Mouse (Mus musculus): ENCODE measurements at regions not wholly inside any gene's neighbourhood (a gene's known extent, or its start where the extent isn't known, plus 50 kb on each side); places are given as distances from the start of the nearest gene placed in this dataset.

GRCm38 (mm10) chr11:24242096-24242495 is 164.2 kb downstream of the Bcl11a start:
- H3K27me3 ChIP-seq (ENCODE audit: control insufficient read depth, insufficient read depth, low read length): no peaks in the 10 kb centered on the region
- no peaks in the 10 kb centered on the region for H3K36me3 ChIP-seq (replicated peaks; ENCODE audit: control insufficient read depth, insufficient read depth, low read length)
- H3K9ac ChIP-seq (replicated peaks; ENCODE audit: low read depth, low read length): no peak overlapping the region
- no peak for DNase-seq (ENCODE audit: low spot score)
- no peak overlapping the region for H3K4me2 ChIP-seq (ENCODE audit: low read depth, low read length)
- TF ChIP-seq CTCF (IDR thresholded peaks at IDR 0.05; ENCODE audit: low read depth): no peak
- no peak for TF ChIP-seq EP300 (IDR thresholded peaks at IDR 0.05; ENCODE audit: low read depth)
- peaks cover 12% of the 10 kb centered on the region for H3K4me1 ChIP-seq (ENCODE audit: control insufficient read depth, insufficient read depth)
- no peak for ATAC-seq (ENCODE audit: insufficient read depth, low read depth)
- H3K4me3 ChIP-seq (ENCODE audit: low read depth, low read length): no peak overlapping the region
- H3K9me3 ChIP-seq (replicated peaks; ENCODE audit: control insufficient read depth, low read length): no peaks in the 10 kb centered on the region
- WGBS: 80% methylated on average over 4 of the region's 4 CpGs
- no peak overlapping the region for H3K27ac ChIP-seq (ENCODE audit: low read depth)

- WGBS: 21% methylated on average over 2 of the region's 2 CpGs
- no peaks in the 10 kb centered on the region for H3K36me3 ChIP-seq (replicated peaks; ENCODE audit: control insufficient read depth, insufficient read depth, low read length)
- ATAC-seq (ENCODE audit: insufficient read depth, low read depth) (no peak), DNase-seq (ENCODE audit: low spot score) (no peak)
- peaks cover 12% of the 10 kb centered on the region for H3K4me1 ChIP-seq (ENCODE audit: control insufficient read depth, insufficient read depth)
- TF ChIP-seq CTCF (IDR thresholded peaks at IDR 0.05; ENCODE audit: low read depth) (no peak), EP300 (IDR thresholded peaks at IDR 0.05; ENCODE audit: low read depth) (no peak)
- H3K9me3 ChIP-seq (replicated peaks; ENCODE audit: control insufficient read depth, low read length): no peaks in the 10 kb centered on the region
- no peaks in the 10 kb centered on the region for H3K27me3 ChIP-seq (ENCODE audit: control insufficient read depth, insufficient read depth, low read length)
- no peak overlapping the region for H3K4me2 ChIP-seq (ENCODE audit: low read depth, low read length)
- no peak overlapping the region for H3K27ac ChIP-seq (ENCODE audit: low read depth)
- no peak overlapping the region for H3K4me3 ChIP-seq (ENCODE audit: low read depth, low read length)
- H3K9ac ChIP-seq (replicated peaks; ENCODE audit: low read depth, low read length): no peak overlapping the region
Observed at GRCm38 (mm10) chr11:24242888-24243287, 165.0 kb downstream of the Bcl11a start.

- TF ChIP-seq EP300 (IDR thresholded peaks at IDR 0.05; ENCODE audit: low read depth) (no peak), CTCF (IDR thresholded peaks at IDR 0.05; ENCODE audit: low read depth) (no peak)
- Histone ChIP-seq H3K4me3 (ENCODE audit: low read depth, low read length) (no peak overlapping the region), H3K4me1 (ENCODE audit: control insufficient read depth, insufficient read depth) (peaks cover 7% of the 10 kb centered on the region), H3K9ac (replicated peaks; ENCODE audit: low read depth, low read length) (no peak overlapping the region), H3K27me3 (ENCODE audit: control insufficient read depth, insufficient read depth, low read length) (no peaks in the 10 kb centered on the region), H3K36me3 (replicated peaks; ENCODE audit: control insufficient read depth, insufficient read depth, low read length) (no peaks in the 10 kb centered on the region), H3K4me2 (ENCODE audit: low read depth, low read length) (no peak overlapping the region), H3K27ac (ENCODE audit: low read depth) (no peak overlapping the region), H3K9me3 (replicated peaks; ENCODE audit: control insufficient read depth, low read length) (no peaks in the 10 kb centered on the region)
- 88% methylated on average over 4 of the region's 4 CpGs for WGBS
- no peak for DNase-seq (ENCODE audit: low spot score)
- ATAC-seq (ENCODE audit: insufficient read depth, low read depth): no peak
Observed at GRCm38 (mm10) chr11:24245390-24245789, 167.5 kb downstream of the Bcl11a start.

- Histone ChIP-seq H3K9ac (replicated peaks; ENCODE audit: low read depth, low read length) (no peak overlapping the region), H3K27me3 (ENCODE audit: control insufficient read depth, insufficient read depth, low read length) (no peaks in the 10 kb centered on the region), H3K4me3 (ENCODE audit: low read depth, low read length) (no peak overlapping the region), H3K27ac (ENCODE audit: low read depth) (no peak overlapping the region), H3K9me3 (replicated peaks; ENCODE audit: control insufficient read depth, low read length) (no peaks in the 10 kb centered on the region), H3K4me2 (ENCODE audit: low read depth, low read length) (no peak overlapping the region), H3K4me1 (ENCODE audit: control insufficient read depth, insufficient read depth) (no peaks in the 10 kb centered on the region), H3K36me3 (replicated peaks; ENCODE audit: control insufficient read depth, insufficient read depth, low read length) (no peaks in the 10 kb centered on the region)
- ATAC-seq (ENCODE audit: insufficient read depth, low read depth) (no peak), DNase-seq (ENCODE audit: low spot score) (no peak)
- TF ChIP-seq EP300 (IDR thresholded peaks at IDR 0.05; ENCODE audit: low read depth) (no peak), CTCF (IDR thresholded peaks at IDR 0.05; ENCODE audit: low read depth) (no peak)
- 75% methylated on average over 3 of the region's 3 CpGs for WGBS
Observed at GRCm38 (mm10) chr11:24246314-24246713, 168.5 kb downstream of the Bcl11a start.

GRCm38 (mm10) chr11:24247285-24247684 is 169.4 kb downstream of the Bcl11a start:
- H3K4me1 ChIP-seq (ENCODE audit: control insufficient read depth, insufficient read depth): no peaks in the 10 kb centered on the region; the same call in 1 of the 2 replicates
- H3K36me3 ChIP-seq (replicated peaks; ENCODE audit: control insufficient read depth, insufficient read depth, low read length): no peaks in the 10 kb centered on the region
- no peak overlapping the region for H3K4me3 ChIP-seq (ENCODE audit: low read depth, low read length)
- DNase-seq (ENCODE audit: low spot score): no peak
- WGBS: 97% methylated on average over 4 of the region's 4 CpGs
- H3K27me3 ChIP-seq (ENCODE audit: control insufficient read depth, insufficient read depth, low read length): no peaks in the 10 kb centered on the region
- ATAC-seq (ENCODE audit: insufficient read depth, low read depth): no peak
- no peak for TF ChIP-seq EP300 (IDR thresholded peaks at IDR 0.05; ENCODE audit: low read depth)
- TF ChIP-seq CTCF (IDR thresholded peaks at IDR 0.05; ENCODE audit: low read depth): no peak
- no peak overlapping the region for H3K4me2 ChIP-seq (ENCODE audit: low read depth, low read length)
- no peaks in the 10 kb centered on the region for H3K9me3 ChIP-seq (replicated peaks; ENCODE audit: control insufficient read depth, low read length)
- no peak overlapping the region for H3K9ac ChIP-seq (replicated peaks; ENCODE audit: low read depth, low read length)
- no peak overlapping the region for H3K27ac ChIP-seq (ENCODE audit: low read depth)

GRCm38 (mm10) chr11:24251516-24251915 is 173.7 kb downstream of the Bcl11a start:
- no peaks in the 10 kb centered on the region for H3K36me3 ChIP-seq (replicated peaks; ENCODE audit: control insufficient read depth, insufficient read depth, low read length)
- no peaks in the 10 kb centered on the region; the same call in 1 of the 2 replicates for H3K4me1 ChIP-seq (ENCODE audit: control insufficient read depth, insufficient read depth)
- no peaks in the 10 kb centered on the region for H3K9me3 ChIP-seq (replicated peaks; ENCODE audit: control insufficient read depth, low read length)
- H3K9ac ChIP-seq (replicated peaks; ENCODE audit: low read depth, low read length): no peak overlapping the region
- ATAC-seq (ENCODE audit: insufficient read depth, low read depth): no peak
- no peak overlapping the region for H3K27ac ChIP-seq (ENCODE audit: low read depth)
- TF ChIP-seq CTCF (IDR thresholded peaks at IDR 0.05; ENCODE audit: low read depth) (no peak), EP300 (IDR thresholded peaks at IDR 0.05; ENCODE audit: low read depth) (no peak)
- 49% methylated on average over 5 of the region's 5 CpGs for WGBS
- no peak for DNase-seq (ENCODE audit: low spot score)
- no peaks in the 10 kb centered on the region for H3K27me3 ChIP-seq (ENCODE audit: control insufficient read depth, insufficient read depth, low read length)
- no peak overlapping the region for H3K4me3 ChIP-seq (ENCODE audit: low read depth, low read length)
- H3K4me2 ChIP-seq (ENCODE audit: low read depth, low read length): no peak overlapping the region
